Mouse (Mus musculus): Measurements from ENCODE around the gene Ubac1.

Gene Ubac1

DNA sequence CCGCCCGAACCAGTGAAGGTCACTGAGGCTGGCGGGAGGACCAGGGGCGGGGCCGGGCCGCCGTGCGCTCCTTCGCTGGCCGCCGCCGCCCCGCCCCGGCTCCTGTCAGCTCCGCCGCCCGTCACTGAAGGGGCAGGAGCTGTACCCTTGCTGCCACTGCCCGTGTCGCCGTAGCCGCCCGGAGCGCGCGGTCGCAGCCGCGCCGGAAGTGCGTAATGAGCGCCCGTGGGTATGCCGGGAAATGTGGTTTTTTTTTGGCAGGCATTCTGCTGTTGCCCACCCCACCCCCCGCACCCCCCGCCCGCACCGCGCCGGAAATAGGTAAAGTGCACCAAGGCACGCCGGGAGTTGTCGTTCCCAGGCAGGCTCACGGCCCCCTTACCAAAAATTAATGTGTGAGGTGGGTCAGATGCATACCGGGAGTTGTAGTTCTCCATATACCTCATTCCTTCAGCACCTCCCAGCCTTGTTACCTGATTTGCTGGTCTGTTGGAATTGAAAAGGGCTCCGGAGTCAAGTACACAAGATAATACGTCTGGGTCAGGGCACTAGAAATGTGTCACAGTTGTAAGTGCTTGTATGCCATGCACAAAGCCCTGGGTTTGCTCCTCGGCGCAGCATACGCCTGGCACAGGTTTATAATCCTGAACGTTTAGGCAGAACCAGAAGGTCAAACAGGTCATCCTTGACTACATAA lies at the start of gene Ubac1:
Ubac1 (minus strand) TSS at position 187 of the 697 bp plus-strand sequence.
- peak; percentile 86 for DNase-seq (ENCODE audit: low spot score)

DNA sequence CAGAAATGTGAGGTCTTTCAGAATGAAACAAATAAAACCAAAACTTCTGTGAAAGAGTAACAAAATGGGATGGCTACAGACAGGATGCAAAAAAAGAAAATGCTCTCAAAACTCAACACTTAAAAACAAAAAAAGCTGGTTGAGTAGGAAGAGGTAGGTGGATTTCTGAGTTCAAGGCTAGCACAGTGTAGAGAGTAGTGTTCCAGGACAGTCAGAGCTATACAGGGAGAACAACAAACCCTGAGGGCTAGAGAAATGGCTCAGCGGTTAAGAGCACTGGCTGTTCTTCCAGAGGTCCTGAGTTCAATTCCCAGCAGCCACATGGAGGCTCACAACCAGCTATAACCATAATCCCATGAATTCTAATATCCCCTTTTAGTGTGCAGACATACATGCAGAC lies 47.0 kb upstream of the Ubac1 start:
- DNase-seq (ENCODE audit: low spot score): no peak

DNA sequence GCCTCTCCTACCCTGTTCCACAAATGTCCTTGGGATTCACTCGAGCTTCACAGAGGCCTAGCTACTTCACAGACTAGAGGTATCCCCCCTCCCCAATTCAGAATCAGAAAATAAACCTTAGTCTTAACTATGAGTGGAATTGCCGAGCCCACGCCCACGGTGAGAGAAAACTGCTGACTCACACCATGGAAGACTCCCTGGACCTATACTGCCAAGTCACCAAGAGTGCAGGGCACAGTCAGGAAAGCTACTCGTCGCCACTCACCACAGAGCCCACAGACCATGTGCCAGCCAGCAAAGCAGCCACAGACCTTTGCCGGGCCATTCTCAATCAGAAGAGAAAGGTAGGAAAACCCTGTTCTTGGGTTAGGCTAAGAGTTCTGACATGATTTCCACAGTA lies 46.6 kb upstream of the Ubac1 start:
- DNase-seq (ENCODE audit: low spot score): no peak

DNA sequence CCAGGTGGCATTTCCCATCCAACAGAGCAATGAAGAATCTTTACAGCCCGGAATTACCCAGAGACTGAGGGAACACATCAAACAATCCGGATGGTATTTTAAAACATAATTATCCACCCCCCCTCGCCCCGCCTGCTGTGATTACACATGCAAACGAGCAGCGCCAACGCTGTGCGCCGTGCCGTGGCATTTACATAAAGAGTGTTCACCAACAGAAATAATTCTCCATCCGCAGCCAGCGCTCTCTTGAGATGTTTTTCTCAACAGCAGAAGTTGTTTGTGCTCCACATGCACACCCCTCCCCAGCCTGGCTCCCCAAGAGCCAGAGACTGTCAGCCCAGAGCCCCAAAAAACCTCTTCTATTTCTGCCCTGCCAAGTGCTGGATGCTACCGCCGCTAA lies 45.0 kb upstream of the Ubac1 start:
- no peak for DNase-seq (ENCODE audit: low spot score)

DNA sequence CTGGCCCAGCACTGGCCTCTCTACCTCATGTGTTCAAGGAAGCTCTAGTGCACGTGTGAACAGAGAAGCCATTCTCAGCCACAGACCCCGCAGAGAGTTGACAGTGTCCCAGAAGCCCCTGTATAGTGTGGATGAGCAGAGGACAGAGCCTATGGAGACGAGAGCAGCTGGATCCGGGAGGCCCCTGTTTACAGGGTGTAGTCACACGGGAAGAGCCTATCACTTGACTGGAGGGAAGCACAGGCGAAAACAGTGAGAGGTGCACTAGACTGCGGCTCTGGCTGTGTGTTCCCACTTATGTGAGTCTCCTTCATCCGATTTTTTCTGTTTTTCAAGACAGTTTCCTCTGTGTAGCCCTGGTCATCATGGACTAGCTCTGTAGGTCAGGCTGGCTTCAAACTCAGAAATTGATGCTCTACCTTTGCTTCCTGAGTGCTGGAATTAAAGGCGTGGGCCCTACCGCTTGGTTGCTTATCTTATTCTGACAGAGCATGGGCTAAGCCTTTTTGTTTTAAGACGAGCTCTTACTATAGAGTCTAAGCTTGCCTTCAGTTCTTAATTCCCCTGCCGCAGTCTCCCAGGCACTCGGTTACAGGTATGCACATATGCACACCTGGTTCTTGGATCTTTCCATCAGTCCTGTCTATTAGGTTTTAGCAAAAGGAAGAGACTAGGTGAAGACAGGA lies 41.3 kb upstream of the Ubac1 start:
- DNase-seq (ENCODE audit: low spot score): no peak

DNA sequence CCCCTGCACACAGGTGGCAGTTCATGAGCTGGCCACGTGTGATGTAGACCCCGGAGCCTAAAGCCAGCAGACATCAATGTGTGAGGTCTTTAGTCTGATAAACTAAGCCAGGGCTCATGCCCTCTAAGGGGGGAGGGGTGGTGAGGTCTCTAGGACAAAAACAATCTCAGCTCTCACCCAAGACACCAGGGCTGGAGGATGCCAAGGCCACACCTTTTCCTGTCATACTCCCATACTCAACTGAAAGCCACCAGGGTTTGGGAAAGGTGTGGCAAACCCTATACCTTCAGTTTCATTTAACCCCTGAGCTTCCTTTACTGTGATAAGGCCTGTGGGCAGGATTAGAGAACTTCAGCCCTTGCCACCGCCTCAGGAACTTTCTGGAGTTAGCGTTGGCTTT lies 40.7 kb upstream of the Ubac1 start:
- DNase-seq (ENCODE audit: low spot score): no peak

DNA sequence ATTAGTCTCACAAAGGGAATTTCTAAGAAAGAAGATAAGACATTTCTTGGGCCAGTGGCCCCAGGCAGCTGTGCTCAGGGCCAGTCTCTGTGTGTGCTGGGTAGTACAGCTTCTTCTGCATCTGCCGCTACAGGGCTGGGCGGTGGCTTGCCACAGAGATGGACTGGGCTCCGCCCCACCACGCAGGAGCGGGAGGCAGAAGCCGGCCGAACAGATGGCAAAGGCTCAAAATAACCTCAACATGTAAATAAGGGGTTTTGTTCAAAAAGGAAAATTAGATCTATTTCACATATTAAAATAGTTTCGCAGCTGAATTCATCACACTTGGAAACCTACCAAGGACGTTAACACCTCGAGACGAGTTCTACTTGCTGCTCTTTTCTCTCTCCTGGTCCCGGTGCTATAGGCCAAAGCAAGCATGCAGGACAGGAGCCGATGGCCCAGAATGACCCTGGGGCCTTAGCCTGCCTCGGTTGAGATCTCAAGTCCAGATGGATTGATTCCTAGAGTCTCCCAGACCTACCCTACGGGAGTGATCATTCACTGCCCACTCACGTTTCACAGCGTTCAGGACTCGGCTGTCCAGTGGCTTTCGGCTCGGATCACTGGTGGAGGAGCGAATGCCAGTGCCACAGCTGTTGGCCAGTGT lies 39.6 kb upstream of the Ubac1 start:
- no peak for DNase-seq (ENCODE audit: low spot score)

DNA sequence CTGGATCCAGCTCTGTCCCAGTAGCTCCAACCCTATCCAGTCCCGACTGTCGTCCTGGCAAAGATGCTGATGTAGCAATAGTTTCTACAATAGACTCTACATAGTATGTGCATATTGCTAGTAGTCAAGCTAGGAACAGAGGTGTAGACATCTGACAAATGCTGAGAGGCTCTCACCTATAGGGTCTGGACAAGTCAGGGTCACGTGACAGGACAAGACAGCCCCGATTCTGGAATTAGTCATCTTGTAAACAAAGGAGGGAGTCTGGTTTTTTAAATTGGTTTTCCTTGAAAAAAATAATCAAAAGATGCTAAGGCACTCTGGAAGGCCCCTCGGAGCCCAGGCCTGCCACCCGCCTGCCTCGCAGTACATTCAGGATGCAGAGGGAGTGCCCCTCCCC lies 35.5 kb upstream of the Ubac1 start:
- DNase-seq (ENCODE audit: low spot score): no peak

DNA sequence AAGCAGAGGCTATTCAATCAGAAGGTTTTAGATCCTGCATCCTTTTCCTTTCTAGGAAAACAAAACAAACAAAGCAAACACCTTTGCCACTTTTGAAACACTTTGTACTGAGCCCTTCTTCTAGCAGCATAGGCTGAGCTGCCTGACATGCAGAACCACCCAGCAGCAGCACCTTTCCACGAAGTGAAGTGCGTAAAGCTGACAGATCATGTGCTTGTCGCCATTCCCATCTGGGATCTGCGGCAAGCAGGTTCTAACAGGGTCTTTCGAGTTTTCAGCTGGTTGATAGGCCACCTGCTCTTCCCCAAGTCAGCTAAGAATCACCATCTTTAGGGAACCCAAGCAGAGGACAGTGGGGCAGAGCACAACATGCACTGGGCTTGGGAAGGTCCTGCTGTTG lies 34.7 kb upstream of the Ubac1 start:
- no peak for DNase-seq (ENCODE audit: low spot score)

DNA sequence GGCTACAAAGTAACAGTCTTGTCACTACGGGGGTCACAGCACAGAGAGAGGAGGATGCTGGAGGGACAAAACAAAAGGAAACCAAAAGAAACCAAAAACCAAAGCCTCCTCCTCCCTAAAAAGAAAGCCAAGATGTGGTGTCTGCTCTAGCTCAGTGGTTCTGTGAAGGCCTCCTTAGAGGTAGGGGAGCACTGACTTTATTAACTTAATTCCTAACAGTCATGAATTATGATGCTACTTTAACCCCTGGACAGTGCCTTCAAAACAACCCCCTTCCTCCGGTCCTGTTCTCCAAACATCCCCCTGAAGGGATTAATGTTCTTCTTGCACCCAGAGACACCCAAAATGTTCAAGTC lies 34.2 kb upstream of the Ubac1 start:
- DNase-seq (ENCODE audit: low spot score): no peak

DNA sequence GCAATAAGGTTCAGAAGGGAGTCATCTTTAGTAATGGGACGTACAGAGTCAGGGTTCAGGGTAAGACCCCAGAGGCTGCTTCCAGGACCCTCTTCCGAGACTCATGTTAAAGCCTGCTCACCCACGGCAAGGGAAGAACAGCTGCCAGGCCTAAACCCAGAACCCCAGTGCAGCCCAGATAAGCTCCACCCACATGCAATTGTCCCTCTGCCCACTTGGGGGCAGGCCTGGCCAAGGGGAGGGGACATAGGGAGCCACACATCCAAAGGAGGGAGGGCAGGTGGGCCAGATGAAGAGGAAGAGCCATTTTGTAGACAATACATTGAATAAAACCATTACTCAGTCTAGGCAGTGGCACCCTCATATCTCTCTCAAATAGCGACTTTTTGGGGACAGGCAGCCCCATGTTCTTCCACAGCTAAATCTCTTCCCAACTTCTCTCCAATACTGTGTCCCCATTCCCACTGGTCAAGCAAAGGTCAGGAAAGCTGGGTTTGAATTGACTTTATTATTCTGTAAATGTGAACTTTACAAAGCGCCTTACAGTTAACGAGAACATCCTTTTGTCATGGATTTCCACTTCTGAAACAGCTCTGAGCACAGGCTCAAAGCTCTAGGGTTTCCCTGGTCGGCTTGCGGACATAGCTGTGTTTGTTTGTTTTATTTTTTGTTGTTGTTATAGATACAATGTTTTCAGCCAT lies 33.6 kb upstream of the Ubac1 start:
- peak; percentile 81 for DNase-seq (ENCODE audit: low spot score)

DNA sequence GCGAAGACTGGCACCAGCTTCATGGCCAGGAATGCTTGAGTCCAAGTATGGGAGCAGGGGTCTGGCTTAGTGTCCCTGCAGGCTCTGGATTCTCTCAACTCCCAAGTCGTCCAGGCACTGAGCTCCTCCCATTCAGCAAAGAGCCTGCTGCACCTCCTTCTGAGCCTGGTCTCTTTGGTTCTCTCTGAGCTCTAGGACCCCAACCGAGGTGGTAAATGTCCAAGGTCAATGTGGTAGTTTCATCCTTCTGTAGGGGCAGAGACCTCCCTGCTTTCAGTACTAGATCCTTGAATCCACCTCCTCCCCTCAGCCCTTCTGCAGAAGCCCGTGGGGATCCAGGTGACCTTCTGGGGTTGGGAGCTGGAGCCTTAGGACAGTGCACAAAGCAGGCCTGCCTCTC lies 31.3 kb upstream of the Ubac1 start:
- no peak for DNase-seq (ENCODE audit: low spot score)

DNA sequence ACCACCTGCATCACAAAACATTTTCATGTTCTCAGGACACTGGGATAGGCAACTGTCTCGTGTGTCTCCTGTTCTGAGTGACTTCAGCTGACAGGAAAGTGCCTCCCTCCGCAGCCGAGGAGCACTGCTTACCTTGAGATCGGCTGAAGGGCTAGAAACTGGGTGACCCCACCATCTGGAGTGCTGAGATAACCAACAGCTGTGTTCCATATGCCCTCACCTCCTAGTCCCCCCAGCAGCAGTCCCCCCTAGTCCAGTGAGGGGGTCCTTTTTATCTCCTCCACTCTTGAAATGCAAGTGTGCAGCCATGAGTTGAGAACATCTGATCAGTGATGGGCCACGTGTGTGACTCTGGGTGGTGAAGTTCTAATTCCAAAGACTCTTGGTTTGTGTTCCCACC lies 27.3 kb upstream of the Ubac1 start:
- DNase-seq (ENCODE audit: low spot score): no peak

DNA sequence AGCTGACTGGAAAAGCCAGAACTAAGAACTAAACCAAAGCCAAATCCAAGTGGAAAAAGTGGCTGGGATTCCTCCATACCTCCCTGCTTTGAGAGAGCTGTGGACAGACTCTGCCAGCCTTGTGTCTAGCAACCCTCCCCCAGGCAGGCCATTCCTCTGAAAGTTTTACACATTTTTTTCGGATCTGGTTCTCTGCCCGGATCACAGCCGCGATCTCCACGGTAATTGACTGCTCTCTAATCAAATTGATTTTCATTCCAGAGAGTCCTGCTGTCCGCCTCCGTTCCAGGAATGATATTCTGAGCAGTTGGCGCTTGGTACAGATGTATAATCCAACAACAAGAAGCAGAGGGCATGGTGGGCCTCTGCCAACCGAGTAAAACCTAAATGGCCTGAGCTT lies 22.7 kb upstream of the Ubac1 start:
- no peak for DNase-seq (ENCODE audit: low spot score)

DNA sequence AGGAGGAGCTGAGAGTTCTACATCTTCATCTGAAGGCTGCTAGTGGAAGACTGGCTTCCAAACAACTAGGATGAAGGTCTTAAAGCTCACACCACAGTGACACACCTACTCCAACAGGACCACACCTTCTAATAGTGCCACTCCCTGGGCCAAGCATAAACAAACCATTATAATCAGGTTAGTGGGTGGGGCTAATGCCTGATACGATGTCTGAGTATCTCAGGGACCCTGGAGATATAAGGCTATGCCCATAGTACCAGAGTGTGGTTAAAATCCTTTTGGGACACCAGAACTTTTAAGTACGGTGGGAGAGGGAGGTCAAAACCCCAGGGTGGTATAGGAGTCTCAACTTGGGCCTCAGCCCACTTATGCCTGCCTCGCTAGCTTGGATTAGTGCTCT lies 21.1 kb upstream of the Ubac1 start:
- no peak for DNase-seq (ENCODE audit: low spot score)

DNA sequence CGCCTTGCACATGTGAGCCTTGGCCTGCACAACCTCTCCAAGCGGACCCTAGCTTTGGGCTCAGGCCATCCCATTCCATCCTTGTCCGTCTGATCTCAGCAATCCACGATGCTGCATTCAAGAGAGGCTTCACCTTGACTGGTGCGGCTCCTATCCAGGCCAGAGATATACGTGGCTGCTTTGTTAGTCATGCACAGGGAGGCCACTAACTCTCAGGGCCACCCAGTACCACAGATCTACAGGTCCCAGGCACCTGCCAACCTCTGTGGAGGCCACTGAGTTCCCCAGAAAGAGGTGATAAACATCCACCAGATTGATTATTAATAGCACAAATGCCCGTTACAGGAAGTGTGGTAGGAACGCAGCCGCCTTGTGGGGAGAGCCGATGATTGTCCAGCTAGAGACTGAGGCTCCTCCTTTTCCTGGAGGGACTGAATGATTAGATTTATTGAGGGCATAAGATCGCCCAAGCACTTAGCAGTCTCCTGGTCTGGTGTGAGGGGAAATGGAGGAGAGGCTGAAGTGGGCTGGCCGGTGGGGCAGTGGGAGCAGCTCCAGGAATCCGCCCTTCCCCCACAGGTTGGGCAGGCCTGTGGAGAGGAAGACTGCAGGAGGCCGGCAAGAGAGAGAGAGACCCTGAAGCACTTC lies 19.7 kb upstream of the Ubac1 start:
- DNase-seq (ENCODE audit: low spot score): no peak

DNA sequence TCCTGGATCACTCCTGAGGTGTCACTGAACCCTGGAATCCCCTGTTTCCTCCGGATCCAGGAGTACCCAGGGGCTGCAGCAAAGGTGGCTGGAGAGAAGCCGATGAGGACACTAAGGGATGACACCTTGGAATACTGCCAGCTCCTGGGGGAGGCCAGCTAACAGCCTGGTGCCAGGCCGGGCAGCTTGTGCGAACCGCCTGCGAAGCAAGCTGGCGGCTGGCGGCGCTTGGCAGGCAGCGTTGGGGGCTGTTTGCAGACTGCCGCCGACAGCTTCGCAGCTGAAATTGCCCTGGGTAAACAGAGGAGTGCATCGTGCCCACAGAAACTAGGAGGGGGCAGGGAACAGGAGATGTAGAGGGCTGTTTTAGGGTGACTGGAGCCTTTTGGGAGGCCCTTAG lies 18.4 kb upstream of the Ubac1 start:
- DNase-seq (ENCODE audit: low spot score): peak; percentile 67

DNA sequence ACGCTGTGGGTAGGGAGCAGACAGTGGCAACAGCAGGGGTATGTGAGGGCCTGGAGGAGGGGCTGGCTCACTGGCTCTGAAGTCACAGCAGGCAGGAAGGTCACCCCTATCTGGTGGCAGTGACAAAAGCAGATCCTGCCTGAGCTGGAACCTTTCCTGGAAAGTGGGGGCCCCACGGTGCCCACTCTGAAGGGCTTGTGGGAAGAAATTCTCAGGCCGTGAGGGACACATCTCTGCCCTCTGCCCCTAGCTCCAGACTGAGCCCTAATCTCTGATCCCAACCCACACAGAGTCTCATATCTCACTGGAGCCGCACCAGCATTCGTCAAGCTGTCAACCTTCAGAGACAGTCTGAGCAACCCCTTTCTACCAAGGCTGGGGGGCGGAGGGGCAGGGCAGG lies 15.8 kb upstream of the Ubac1 start:
- DNase-seq (ENCODE audit: low spot score): no peak

DNA sequence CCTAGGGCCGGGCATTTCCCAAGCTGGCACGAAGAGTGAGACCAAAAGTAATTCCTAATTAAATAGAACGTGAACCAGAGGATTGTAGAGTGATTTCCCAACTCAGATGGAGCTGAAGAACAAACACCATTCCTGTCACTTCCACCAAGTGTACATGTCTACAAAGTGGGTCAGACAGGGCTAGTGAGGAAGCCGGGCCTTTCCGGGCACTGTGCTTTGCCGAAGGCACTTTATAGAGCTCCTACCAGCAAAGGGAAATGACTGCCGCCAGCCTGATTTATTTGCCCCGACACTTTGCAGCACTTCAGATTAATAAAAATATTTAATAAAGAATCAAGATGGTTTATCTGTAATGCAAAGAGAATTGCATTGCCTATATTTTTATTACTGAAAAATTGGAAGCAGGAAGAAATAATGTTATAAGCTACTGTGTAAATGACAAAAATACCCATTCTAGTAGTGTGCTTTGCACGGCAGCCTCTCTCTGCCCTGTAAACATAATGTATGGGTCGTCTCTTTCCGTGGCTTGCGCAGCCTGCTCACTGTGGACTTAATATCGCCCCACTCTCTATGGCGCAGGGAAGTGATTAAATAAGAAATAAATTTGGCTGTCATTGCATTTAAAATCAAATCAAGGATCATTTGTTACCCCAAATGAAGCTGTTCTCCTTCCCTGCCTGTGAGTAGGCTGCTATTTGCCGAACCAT lies 12.9 kb upstream of the Ubac1 start:
- no peak for DNase-seq (ENCODE audit: low spot score)

DNA sequence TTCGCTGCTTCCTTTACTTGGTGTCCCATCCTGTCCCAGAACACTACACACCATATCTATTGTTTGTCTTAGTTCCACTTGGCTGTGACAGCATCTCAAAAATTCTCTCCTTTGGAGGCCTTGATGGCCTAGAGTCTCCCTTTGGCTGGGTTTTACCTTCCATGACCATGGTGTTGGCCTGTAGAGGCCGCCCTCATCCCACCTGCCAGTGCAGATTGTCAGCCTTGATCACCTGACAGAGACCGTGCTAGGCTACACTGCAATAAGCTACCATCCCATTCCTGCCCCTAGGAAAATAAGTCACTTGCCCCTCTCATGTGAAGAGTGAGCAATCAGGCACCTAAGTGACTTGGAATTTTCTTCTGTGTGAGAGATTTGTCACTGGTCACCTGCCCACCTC lies 8.7 kb upstream of the Ubac1 start:
- DNase-seq (ENCODE audit: low spot score): no peak

DNA sequence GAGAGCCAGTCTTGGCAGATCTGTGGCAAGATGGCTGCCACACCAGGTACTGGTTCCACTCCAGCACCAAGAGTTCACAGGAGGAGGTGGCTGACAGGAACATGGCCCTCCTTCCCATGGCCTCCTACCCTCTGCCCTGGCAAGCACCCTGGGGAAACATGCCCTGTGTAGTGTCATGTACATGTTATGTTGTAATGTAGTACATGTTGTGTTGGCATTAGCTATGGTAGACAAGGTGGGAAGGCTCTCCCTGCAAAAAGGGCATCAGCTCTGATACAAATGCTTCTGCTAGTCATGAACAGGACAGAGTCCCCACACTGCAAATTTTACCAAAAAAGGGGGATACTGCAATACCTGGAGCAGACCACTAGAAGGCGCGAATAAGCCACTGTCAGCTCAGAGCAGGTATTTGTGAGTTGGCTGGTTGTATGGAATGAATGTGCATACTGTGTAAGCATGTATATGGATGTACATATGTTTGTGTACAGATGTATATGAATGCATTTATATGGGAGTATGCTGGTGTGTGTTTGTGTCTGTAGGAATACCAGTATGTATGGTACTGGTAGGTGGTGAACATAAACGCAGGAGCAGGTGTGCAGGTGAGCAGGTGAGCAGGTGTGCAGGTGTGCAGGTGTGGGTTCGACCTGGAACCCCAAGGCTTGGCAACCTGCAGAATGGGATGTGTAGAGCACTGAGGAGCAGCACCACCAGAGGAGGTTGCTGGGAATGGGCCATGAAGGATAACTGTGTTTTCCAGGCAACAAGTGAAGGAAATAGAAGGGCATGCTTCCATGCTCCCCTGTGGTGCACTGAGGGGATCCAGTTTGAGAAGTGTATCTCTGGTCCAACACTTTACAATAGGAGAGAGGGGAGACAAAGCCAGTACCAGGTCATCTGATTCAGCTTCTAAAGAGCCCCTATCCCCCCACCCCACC lies 2.9 kb upstream of the Ubac1 start:
- DNase-seq (ENCODE audit: low spot score): no peak
